Mouse (Mus musculus) thymus, postnatal 14 days (tissue): ENCODE measurements around the gene Icos.

Experiments used
- DNase-seq: peaks from one replicate; pipeline ENCODE4 v3.0.0; 2021

Icos gene

DNA sequence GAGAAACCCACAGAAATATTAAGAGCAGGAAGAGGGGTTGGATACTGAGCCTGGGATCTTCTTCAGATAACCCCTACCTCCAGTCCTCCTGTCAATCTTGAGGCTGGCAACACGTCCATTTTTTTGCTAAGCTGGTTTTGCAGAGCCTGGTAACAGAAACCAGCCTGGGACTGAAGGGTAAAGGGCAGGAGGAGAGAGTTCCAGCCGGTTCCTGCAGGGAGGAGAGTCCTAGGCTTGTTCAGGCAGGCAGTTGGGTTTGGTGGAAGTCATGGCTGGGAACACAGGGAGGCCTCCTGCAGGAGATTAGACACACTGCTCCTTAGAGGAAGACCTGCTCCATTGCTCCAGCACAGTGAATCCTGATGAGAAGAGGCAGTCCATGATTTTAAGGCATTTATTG, 10.2 kb upstream of the Icos start:
- DNase-seq, result no peak

GRCm38 (mm10) chr1:60970846-60971245, 6.9 kb upstream of the Icos start:
- no peak for DNase-seq

GRCm38 (mm10) chr1:60974221-60974620, 3.5 kb upstream of the Icos start:
- DNase-seq, result no peak

DNA sequence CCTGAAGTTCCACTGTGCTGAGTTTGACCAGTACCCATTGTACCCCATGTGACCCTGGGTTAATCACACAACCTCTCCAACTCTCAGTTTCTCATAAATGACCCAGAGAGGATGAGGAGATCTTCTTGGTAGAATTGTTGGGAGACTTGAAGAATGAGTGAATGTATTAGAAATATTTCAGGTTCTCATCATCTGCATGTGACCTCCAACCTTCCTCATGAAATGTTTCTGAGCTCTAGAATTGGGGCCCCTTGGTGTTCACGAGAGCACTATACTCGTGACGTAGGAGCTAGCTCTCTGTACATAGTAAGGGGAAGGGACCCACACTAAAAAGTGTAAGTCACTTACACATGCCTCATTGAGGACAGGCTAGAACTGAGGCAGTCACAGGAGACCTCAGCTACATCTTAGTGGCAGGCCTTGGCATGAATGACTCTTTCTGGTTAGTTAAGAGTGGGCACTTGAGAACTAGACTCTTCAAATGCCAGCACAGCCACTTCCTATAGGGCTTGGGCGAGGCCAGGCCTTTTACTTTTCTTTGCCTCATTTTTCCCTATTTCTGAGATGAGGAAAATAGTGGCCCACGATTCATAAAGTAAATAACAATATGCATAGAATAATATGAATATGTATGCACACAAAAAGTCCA, 2.0 kb upstream of the Icos start:
- no peak for DNase-seq

- no peak for DNase-seq
Measured at GRCm38 (mm10) chr1:60979126-60979842, 1.6 kb downstream of the Icos start.

DNA sequence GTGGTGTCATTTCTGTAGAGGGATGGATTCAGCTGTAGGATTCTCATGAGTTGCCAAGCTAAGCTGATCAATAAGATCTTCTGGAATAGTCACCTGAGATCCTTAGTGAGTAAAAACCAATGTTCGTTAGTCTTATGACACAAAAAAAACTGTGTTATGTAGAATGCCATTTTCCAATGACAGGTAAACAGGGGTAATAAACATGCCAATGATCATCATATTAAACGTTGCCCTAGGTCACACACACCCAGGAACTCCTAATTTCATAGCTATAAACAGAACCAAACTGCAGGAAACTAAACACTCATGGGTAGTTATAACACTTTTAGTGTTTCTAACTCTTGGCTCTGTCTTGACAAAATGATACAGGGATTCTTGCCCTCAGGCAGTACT, 2.1 kb downstream of the Icos start:
- DNase-seq, result no peak

DNA sequence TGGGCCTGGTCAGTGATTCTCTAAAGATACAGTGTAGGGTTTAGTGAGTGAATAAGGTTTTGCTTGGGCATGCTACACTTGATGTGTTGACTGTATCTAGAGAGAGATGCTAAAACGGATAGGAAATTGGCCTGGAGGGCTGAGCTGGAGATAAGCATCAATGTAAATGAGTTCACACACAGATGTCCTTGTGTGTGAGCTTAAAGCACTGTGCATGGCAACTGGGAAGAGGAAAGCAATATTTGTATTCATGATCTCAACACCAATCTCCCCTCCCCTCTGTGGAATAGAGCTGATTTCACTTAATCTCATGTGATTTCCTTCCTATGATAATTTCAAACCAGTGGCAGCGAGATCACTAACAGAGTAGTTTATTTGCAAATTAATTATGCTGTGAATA, 7.3 kb downstream of the Icos start:
- no peak for DNase-seq

DNA sequence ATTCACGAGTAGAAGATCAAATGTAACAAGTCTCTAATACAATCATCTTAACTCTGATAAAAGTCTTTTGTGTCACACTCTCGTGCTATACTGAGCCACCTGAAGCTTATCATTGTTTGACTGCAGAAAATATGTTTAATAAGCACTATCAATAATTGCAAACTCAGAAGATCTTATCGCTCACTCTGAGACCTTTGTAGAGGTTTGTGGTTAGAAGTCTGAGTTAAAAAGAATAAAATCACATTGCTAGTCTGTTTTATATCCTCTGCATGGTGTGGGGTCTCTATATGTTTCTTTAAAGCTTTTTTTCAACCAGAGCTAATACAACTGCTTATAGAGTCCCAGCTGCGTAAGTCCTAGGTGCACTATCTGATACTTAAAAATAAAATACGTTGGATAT, 8.4 kb downstream of the Icos start:
- DNase-seq, result no peak

- DNase-seq, result no peak
Measured at GRCm38 (mm10) chr1:60989086-60989485, 11.4 kb downstream of the Icos start.

DNA sequence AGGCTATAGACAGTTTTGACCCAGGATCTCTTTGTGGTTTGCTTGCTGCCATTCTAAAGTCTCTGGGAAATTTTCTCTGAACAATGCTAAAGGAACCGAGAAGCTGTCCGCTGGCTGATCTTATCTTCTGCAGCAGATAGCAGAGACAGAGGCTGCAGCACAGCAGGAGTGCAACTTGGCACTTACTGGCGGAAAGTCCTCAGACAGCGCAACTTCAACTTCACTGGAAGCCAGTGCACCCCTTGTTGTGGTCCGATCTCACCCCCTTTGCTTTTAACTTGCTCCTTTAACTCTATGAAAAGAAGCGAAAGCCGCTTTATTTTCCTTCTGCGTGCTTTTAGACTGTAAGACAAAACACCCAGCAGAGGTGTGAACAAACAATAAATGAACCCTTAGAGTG, 12.6 kb downstream of the Icos start:
- DNase-seq, result peak; percentile 36

GRCm38 (mm10) chr1:60998008-60998557, 20.4 kb downstream of the Icos start:
- no peak for DNase-seq

DNA sequence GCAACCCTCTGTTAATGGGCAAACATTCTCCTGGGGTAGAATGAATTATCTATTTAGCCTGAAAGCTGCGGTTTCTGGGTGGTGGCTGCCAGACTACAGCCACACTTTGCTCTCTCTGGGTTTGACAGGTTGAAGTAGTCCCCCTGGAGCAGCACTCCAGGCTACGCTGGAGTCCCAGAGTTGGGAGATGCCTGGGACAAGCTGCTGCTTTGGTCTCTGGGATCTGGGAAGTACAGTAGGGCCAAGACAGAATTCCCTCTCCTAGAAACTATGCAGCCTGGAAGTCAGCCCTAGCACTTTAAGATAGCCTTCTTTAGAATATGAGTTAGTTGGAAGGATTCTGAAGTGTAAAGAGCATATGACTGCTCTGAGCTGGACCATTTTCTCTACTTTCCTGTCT, 21.0 kb downstream of the Icos start:
- no peak for DNase-seq

DNA sequence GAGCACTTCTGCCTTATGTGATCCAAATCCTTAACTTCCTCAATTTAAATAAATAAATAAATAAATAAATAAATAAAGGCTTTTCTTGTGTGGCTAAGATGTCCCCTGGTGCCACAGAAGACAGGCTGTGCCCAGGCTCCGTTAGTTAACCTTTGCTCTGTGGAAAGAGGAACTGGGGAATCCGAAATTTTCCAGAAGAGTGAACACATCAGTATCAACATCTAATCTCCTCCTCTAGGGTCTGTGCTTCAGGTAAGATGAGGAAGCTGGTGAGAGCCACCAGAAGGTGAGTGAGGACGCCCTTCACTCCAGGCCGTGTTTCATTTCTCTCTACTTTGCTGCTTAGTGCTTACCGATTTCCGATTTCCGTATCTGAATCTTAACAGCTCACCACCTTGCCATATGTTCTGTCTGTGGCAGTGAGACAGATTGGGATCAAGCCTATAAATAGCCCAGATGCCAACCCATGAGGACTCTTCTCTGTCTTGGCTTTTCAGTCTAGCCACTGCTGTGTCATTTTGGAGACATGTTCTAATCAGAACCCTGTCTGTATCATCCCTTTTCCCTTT, 24.1 kb downstream of the Icos start:
- DNase-seq, result no peak

- no peak for DNase-seq
Measured at GRCm38 (mm10) chr1:61006229-61006628, 28.5 kb downstream of the Icos start.

DNA sequence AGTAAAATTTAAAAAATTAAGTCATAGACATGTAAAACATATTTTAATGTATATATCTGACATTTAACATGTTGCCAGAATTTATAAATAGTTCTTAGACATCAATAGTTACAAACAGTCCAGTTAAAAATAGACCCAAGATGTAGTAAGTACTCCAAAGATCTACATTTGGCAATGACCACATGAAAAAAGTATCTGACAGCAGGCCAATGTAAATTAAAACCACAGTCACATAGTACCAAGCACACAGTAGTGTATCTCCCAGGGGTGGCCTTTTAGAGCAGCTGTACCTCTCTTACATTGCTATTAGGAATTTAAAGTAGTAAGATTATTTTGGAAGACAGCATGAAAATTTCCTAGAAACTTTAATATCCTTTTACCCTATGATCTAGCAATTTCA, 29.8 kb downstream of the Icos start:
- no peak for DNase-seq

- DNase-seq, result peak; percentile 36
Measured at GRCm38 (mm10) chr1:61016578-61017118, 38.9 kb downstream of the Icos start.

GRCm38 (mm10) chr1:61026712-61027111, 49.0 kb downstream of the Icos start:
- no peak for DNase-seq

DNA sequence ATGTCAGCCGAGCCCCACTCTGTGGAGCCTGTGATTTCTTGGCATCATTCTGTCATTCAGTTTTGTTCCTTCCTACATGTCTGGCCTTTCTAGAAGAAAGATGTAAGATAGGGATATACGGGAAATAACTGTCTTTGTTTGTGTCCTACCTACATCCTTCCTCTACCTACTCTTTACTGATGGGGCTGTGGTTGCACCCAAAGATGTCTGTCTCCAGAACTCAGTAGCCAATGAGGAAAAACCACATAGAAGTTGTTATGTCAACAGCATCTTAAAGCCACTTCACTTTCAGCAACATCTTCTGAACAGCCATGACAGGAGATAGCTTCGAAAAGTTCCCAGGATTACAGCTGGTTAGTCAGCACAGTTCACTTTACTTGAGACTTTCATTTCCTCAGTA, 49.8 kb downstream of the Icos start:
- no peak for DNase-seq

GRCm38 (mm10) chr1:61029919-61030318, 52.2 kb downstream of the Icos start:
- DNase-seq, result no peak

GRCm38 (mm10) chr1:61030532-61030931, 52.8 kb downstream of the Icos start:
- no peak for DNase-seq

- DNase-seq, result no peak
Measured at GRCm38 (mm10) chr1:61035270-61035669, 57.5 kb downstream of the Icos start.

DNA sequence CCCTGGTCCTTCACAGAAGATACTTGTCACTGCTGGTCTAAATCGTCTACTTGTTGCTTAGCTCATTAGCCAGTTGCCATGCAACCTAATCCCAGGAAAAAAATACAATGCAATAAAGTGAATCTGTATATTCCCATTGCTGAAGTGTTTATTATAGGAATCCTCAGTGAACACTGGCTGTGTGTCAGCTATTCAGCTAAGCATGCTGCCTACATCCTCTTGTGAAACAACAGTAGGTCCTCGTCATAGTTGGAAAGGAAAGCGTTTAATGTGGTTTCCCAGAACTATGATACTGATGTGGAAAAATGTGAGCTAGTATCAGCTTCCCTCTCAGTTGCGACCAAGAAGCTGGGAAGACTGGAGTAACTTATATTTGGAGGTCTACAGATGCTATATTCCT, 60.5 kb downstream of the Icos start:
- DNase-seq, result no peak

DNA sequence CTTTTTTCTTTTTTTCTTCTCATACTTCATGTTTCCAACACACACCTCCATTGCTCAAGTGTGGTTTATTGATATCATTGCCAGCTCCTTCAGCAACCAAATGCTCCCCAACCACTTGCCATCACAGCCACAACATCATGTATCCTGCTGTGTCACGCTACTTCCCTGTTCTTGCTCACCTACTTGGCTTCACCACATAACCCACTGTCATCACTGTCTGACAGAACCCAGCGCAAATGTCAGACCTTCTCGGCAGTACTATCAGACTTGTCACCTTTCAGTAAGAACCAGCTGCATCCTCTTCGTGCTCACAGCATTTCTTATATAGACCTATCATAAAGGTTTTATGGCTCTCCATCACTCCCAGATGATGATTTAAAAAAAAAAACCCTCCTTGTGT, 61.6 kb downstream of the Icos start:
- no peak for DNase-seq

DNA sequence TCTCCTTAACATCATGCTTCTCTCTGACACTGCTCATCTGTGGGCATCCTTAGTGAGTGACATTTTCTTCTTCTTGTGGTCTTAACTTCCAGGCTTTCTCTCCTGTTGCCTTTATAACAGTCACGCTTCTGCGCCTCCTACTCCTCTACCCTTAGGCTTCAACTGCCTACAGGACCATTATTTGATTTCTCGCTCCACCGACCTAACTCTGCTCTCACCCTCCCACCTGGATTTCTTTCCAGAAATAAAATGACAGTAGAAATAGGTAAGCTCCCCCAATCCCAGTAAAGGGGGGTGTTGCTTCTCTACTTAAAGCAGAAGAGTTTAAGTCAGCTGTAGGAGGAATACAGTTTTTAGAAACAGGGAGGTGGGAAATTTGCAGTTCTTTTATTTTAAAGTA, 62.7 kb downstream of the Icos start:
- no peak for DNase-seq
